Mouse (Mus musculus) E14TG2a.4 (cell line): ENCODE results near the gene Gpr171.
"Not testable (repeated sequence)": the region's sequence is repeated elsewhere in the genome, so short reads cannot be mapped to it uniquely, and the experiment has no call there.

Experiments
- H3K27me3 ChIP-seq: 2 replicates; pipeline ENCODE4 v1.6.1; 2014; ENCODE audit warnings: low read length, control low read depth; ENCODE audit not compliant: insufficient read depth
- H3K36me3 ChIP-seq: 2 replicates; pipeline ENCODE4 v1.6.1; 2014; ENCODE audit warnings: low read length, control low read depth; ENCODE audit not compliant: insufficient read depth
- H3K4me1 ChIP-seq: replicated peaks from 2 replicates; pipeline ENCODE4 v1.6.1; 2014; ENCODE audit warnings: low read depth, low read length, control low read depth
- H3K4me3 ChIP-seq: replicated peaks from 2 replicates; pipeline ENCODE4 v1.5.1; 2014; ENCODE audit warnings: mild to moderate bottlenecking, low read length
- H3K9me3 ChIP-seq: 2 replicates; pipeline ENCODE4 v1.6.1; 2014; ENCODE audit warnings: low read length, control low read depth
- CTCF ChIP-seq: conservative IDR thresholded peaks from 2 replicates; pipeline ENCODE4 v1.5.1; 2014; ENCODE audit warnings: low read length
- NANOG ChIP-seq: IDR thresholded peaks from 2 replicates; pipeline ENCODE4 v1.6.1; 2014; ENCODE audit warnings: borderline replicate concordance, low read length, mixed read lengths
- POU5F1 ChIP-seq: IDR thresholded peaks from 2 replicates; pipeline ENCODE4 v1.6.1; 2014; ENCODE audit warnings: low read length, borderline replicate concordance

Gene Gpr171

DNA sequence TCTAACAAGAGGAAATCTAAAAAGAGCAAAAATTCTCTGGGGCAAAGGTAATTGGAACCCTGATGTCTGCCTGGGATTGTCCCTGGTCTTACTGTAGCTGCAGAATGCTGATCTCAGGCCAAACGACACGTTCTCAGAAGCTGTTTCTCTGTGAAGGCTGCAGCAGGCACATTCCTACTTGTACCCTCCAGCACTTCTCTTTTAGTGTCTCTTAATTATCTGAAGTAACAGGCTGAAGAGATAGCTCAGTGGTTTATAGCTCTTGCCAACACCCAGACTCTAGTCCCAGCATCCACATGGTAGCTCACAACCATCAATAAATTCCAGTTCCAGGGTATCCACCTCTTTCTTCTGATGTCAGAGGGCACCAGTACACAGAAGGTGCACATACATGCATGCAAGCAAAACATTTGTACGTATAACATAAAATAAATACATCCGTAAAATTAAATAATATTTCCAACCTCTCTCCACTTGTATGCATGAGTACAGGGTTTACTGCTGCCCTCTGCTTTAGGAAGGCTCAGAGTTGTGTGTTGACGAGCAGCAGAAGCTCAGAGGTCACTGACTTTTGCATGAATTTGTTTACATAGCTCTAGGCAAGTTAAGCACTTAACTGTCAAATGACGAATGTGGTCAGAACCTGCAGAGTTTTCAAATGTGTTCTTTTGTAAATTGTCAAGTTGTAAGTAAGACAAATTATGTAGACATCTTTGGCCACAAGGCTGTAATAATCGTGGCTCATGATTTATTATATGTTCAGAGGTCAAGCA lies 24.3 kb upstream of the Gpr171 start:
- peaks cover 11% of the 10 kb centered on the region for H3K4me1 ChIP-seq
- no peaks in the 10 kb centered on the region for H3K27me3 ChIP-seq
- no peak for TF ChIP-seq POU5F1
- TF ChIP-seq CTCF: no peak
- TF ChIP-seq NANOG: no peak
- H3K9me3 ChIP-seq: no peaks in the 10 kb centered on the region
- no peak overlapping the region for H3K4me3 ChIP-seq
- no peaks in the 10 kb centered on the region for H3K36me3 ChIP-seq

- H3K4me1 ChIP-seq: peaks cover 14% of the 10 kb centered on the region
- H3K36me3 ChIP-seq: no peaks in the 10 kb centered on the region
- TF ChIP-seq POU5F1: no peak
- no peak for TF ChIP-seq CTCF
- H3K4me3 ChIP-seq: no peak overlapping the region
- H3K9me3 ChIP-seq: no peaks in the 10 kb centered on the region
- H3K27me3 ChIP-seq: no peaks in the 10 kb centered on the region
These were observed 23.4 kb upstream of the Gpr171 start for GRCm38 (mm10) chr3:59125022-59125421.

GRCm38 (mm10) chr3:59121780-59122449 lies 20.3 kb upstream of the Gpr171 start:
- TF ChIP-seq POU5F1: no peak
- TF ChIP-seq NANOG: no peak
- no peak for TF ChIP-seq CTCF
- peaks cover 20% of the 10 kb centered on the region for H3K4me1 ChIP-seq
- no peaks in the 10 kb centered on the region for H3K9me3 ChIP-seq
- H3K36me3 ChIP-seq: no peaks in the 10 kb centered on the region
- H3K4me3 ChIP-seq: no peak overlapping the region
- H3K27me3 ChIP-seq: no peaks in the 10 kb centered on the region

- no peak overlapping the region for H3K4me3 ChIP-seq
- TF ChIP-seq CTCF: no peak
- no peak for TF ChIP-seq POU5F1
- TF ChIP-seq NANOG: no peak
- peaks cover 20% of the 10 kb centered on the region for H3K4me1 ChIP-seq
- no peaks in the 10 kb centered on the region for H3K9me3 ChIP-seq
- H3K27me3 ChIP-seq: no peaks in the 10 kb centered on the region
- H3K36me3 ChIP-seq: no peaks in the 10 kb centered on the region
These were observed 19.6 kb upstream of the Gpr171 start for GRCm38 (mm10) chr3:59121067-59121730.

- Histone ChIP-seq H3K9me3 (peaks cover 8% of the 10 kb centered on the region; the same call in 1 of the 2 replicates), H3K4me1 (peaks cover 6% of the 10 kb centered on the region; the same call in 1 of the 2 replicates), H3K4me3 (no peak overlapping the region), H3K27me3 (no peaks in the 10 kb centered on the region), H3K36me3 (no peaks in the 10 kb centered on the region)
- TF ChIP-seq CTCF (no peak), NANOG (no peak), POU5F1 (no peak)
These were observed 12.4 kb upstream of the Gpr171 start for GRCm38 (mm10) chr3:59113973-59114517.

GRCm38 (mm10) chr3:59113291-59113690 lies 11.7 kb upstream of the Gpr171 start:
- H3K9me3 ChIP-seq, H3K27me3 ChIP-seq, H3K4me3 ChIP-seq, H3K36me3 ChIP-seq, H3K4me1 ChIP-seq: not testable (repeated sequence)

DNA sequence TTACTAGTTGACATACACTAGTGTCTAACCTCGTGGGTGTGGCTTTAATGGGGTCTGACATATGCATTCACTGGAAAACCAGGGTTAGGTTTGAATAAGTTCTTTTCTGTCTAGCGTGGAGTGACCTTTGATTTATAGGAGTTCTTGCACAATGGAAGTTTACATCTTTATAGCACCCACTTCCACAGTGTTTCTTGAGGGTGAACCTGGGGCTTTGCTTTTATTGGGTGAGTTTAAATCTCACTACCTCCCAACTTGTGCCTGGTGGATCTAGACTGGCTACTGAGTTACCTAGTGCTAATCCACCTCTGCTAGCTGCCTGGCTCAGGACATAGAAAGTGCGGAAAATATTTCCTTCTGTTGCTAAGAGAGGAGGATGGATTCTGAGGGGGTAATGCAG lies 10.3 kb upstream of the Gpr171 start:
- Histone ChIP-seq H3K4me1 (no peaks in the 10 kb centered on the region; the same call in 1 of the 2 replicates), H3K4me3 (no peak overlapping the region), H3K36me3 (no peaks in the 10 kb centered on the region), H3K9me3 (peaks cover 8% of the 10 kb centered on the region; the same call in 1 of the 2 replicates), H3K27me3 (no peaks in the 10 kb centered on the region)
- no peak for TF ChIP-seq CTCF
- no peak for TF ChIP-seq NANOG
- TF ChIP-seq POU5F1: no peak

- not testable (repeated sequence) for H3K4me1 ChIP-seq, H3K27me3 ChIP-seq, H3K36me3 ChIP-seq, H3K9me3 ChIP-seq, H3K4me3 ChIP-seq
These were observed 8.2 kb upstream of the Gpr171 start for GRCm38 (mm10) chr3:59109834-59110233.
